Mouse (Mus musculus): Measurements from ENCODE around the gene Grpel1.

DNA sequence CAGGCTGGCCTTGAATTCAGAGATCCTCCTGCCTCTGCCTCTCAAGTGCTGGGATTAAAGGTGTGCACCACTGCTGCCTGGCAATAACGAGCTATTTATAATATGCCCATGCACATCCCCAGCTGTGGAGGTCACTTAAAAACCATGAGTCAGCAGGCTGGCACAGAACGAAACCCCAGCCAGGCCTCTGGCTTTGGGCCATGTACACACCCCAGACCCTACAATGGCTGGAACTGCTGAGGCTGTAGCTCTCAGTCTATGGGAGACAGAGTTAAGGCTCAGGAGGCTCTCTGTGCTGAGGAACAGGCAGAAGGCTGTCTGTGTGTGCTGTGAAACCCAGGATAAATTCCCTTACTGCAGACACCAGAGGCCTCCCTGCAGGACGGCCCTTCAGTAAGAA lies 24.1 kb upstream of the Grpel1 start:
- TF ChIP-seq CTCF (IDR thresholded peaks at IDR 0.05) (no peak), POLR2A (IDR thresholded peaks at IDR 0.05; ENCODE audit: insufficient read depth, low read depth, low read length) (no peak), EP300 (IDR thresholded peaks at IDR 0.05; ENCODE audit: insufficient read depth, low read depth, low read length) (no peak)
